Mouse (Mus musculus) CH12.LX (cell line): ENCODE measurements around the gene Sh2b1. TPM values are rescaled to one million over a fixed set of nuclear protein-coding genes. Genes with fewer than 3 reads are reported as not detected.

ENCODE experiments used
- DNase-seq: peaks from one replicate; pipeline ENCODE4 v3.0.0-alpha.2; 2013; ENCODE audit errors: extremely low read depth
- H3K27ac ChIP-seq: 2 replicates; pipeline ENCODE4 v1.5.1; 2012; ENCODE audit warnings: low read depth, mild to moderate bottlenecking, control low read depth, moderate library complexity; ENCODE audit not compliant: insufficient read depth
- H3K27me3 ChIP-seq: replicated peaks from 2 replicates; pipeline ENCODE3; 2012; ENCODE audit warnings: inconsistent platforms
- H3K36me3 ChIP-seq, 2 experiments: replicated peaks in 1 of 2; 2 replicates each; pipeline versions ENCODE3 to v1.6.1; 2012; ENCODE audit warnings: inconsistent platforms in 1 of 2, low read length in 1 of 2, mild to moderate bottlenecking in 1 of 2, mixed read lengths in 1 of 2, moderate library complexity in 1 of 2; ENCODE audit not compliant: control insufficient read depth in 1 of 2, insufficient read depth in 1 of 2
- H3K4me1 ChIP-seq, 2 experiments: 2 replicates each; pipeline ENCODE4 v1.6.1; 2012; ENCODE audit warnings: inconsistent platforms in 1 of 2, moderate library complexity in 1 of 2; ENCODE audit not compliant: insufficient read depth in 2 of 2, control insufficient read depth in 1 of 2
- H3K4me2 ChIP-seq: 2 replicates; pipeline ENCODE4 v1.6.1; 2012; ENCODE audit warnings: low read depth, mild to moderate bottlenecking, control low read depth; ENCODE audit not compliant: poor library complexity, insufficient read depth, severe bottlenecking
- H3K4me3 ChIP-seq, 3 experiments: fragments of 150-350 bp in 1 of 3; sonication (generic) in 1 of 3; replicated peaks in 1 of 3; 2 replicates each; pipeline versions ENCODE3 to v1.5.1; 2011 to 2012; ENCODE audit warnings: low read depth in 2 of 3, low read length in 2 of 3, mild to moderate bottlenecking in 2 of 3, moderate library complexity in 2 of 3, control low read depth in 1 of 3, improper control_type of control experiment in 1 of 3, inconsistent platforms in 1 of 3, mixed read lengths in 1 of 3; ENCODE audit not compliant: poor library complexity in 1 of 3
- H3K79me2 ChIP-seq: replicated peaks from 2 replicates; pipeline ENCODE4 v1.6.1; 2012; ENCODE audit warnings: mild to moderate bottlenecking, moderate library complexity; ENCODE audit not compliant: control insufficient read depth, poor library complexity, insufficient read depth, severe bottlenecking; ENCODE audit errors: extremely low read depth
- H3K9ac ChIP-seq: 2 replicates; pipeline ENCODE4 v1.6.1; 2012; ENCODE audit warnings: low read depth, mild to moderate bottlenecking, control low read depth, moderate library complexity; ENCODE audit not compliant: insufficient read depth
- H3K9me3 ChIP-seq: replicated peaks from 2 replicates; pipeline ENCODE3; 2012; ENCODE audit warnings: low read length, inconsistent platforms, mixed read lengths
- CHD1 ChIP-seq: IDR thresholded peaks from 2 replicates; pipeline ENCODE4 v1.6.1; 2012; ENCODE audit warnings: low read depth, low read length, improper control_type of control experiment, inconsistent platforms
- CHD2 ChIP-seq: IDR thresholded peaks from 2 replicates; pipeline ENCODE4 v1.6.1; 2011; ENCODE audit warnings: low read length, improper control_type of control experiment
- E2F4 ChIP-seq: IDR thresholded peaks from 2 replicates; pipeline ENCODE4 v1.6.1; 2011; ENCODE audit warnings: low read depth, low read length, improper control_type of control experiment; ENCODE audit not compliant: insufficient replicate concordance
- ELF1 ChIP-seq: IDR thresholded peaks from 2 replicates; pipeline ENCODE4 v1.6.1; 2014; ENCODE audit warnings: low read depth, mild to moderate bottlenecking, inconsistent platforms, low read length, improper control_type of control experiment
- ETS1 ChIP-seq: conservative IDR thresholded peaks from 2 replicates; pipeline ENCODE4 v1.6.1; 2012; ENCODE audit warnings: low read depth, mild to moderate bottlenecking, inconsistent platforms, low read length, improper control_type of control experiment, moderate library complexity
- GABPA ChIP-seq: IDR thresholded peaks from 2 replicates; pipeline ENCODE4 v1.6.1; 2012; ENCODE audit warnings: low read depth, low read length, improper control_type of control experiment, inconsistent platforms; ENCODE audit not compliant: insufficient replicate concordance
- IRF4 ChIP-seq: IDR thresholded peaks from 2 replicates; pipeline ENCODE4 v1.6.1; 2014; ENCODE audit warnings: low read depth, mild to moderate bottlenecking, inconsistent platforms, low read length, improper control_type of control experiment
- JUN ChIP-seq: IDR thresholded peaks from 2 replicates; pipeline ENCODE4 v1.6.1; 2011; ENCODE audit warnings: low read depth, mild to moderate bottlenecking, low read length, improper control_type of control experiment, moderate library complexity; ENCODE audit not compliant: insufficient read depth
- KAT2A ChIP-seq: IDR thresholded peaks from 2 replicates; pipeline ENCODE4 v1.6.1; 2012; ENCODE audit warnings: low read length, improper control_type of control experiment, inconsistent platforms; ENCODE audit not compliant: insufficient replicate concordance
- MAFK ChIP-seq: IDR thresholded peaks from 2 replicates; pipeline ENCODE4 v1.6.1; 2011; ENCODE audit warnings: low read length, improper control_type of control experiment; ENCODE audit not compliant: insufficient replicate concordance
- MAX ChIP-seq: IDR thresholded peaks from 2 replicates; pipeline ENCODE4 v1.6.1; 2011; ENCODE audit warnings: low read length, improper control_type of control experiment
- MXI1 ChIP-seq: IDR thresholded peaks from 2 replicates; pipeline ENCODE4 v1.6.1; 2011; ENCODE audit warnings: mild to moderate bottlenecking, low read depth, low read length, improper control_type of control experiment
- NRF1 ChIP-seq: IDR thresholded peaks from 2 replicates; pipeline ENCODE4 v1.6.1; 2014; ENCODE audit warnings: low read depth, mild to moderate bottlenecking, inconsistent platforms, low read length, improper control_type of control experiment, moderate library complexity
- POLR2A ChIP-seq: IDR thresholded peaks from 2 replicates; pipeline ENCODE4 v1.6.1; 2011; ENCODE audit warnings: low read depth, mild to moderate bottlenecking, improper control_type of control experiment, low read length
- POLR2AphosphoS2 ChIP-seq: IDR thresholded peaks from 2 replicates; pipeline ENCODE4 v1.6.1; 2011; ENCODE audit warnings: low read depth, low read length, improper control_type of control experiment
- RAD21 ChIP-seq: IDR thresholded peaks from 2 replicates; pipeline ENCODE4 v1.6.1; 2011; ENCODE audit warnings: low read depth, mild to moderate bottlenecking, low read length, improper control_type of control experiment, moderate library complexity
- SIN3A ChIP-seq: IDR thresholded peaks from 2 replicates; pipeline ENCODE4 v1.6.1; 2012; ENCODE audit warnings: low read length, improper control_type of control experiment, inconsistent platforms
- UBTF ChIP-seq: IDR thresholded peaks from 2 replicates; pipeline ENCODE4 v1.6.1; 2012; ENCODE audit warnings: low read depth, mild to moderate bottlenecking, inconsistent platforms, low read length, improper control_type of control experiment, moderate library complexity
- USF1 ChIP-seq: IDR thresholded peaks from 2 replicates; pipeline ENCODE4 v1.6.1; 2014; ENCODE audit warnings: low read depth, mild to moderate bottlenecking, inconsistent platforms, low read length, improper control_type of control experiment
- ZC3H11A ChIP-seq: IDR thresholded peaks from 2 replicates; pipeline ENCODE4 v1.6.1; 2012; ENCODE audit warnings: low read depth, mild to moderate bottlenecking, inconsistent platforms, low read length, improper control_type of control experiment
- ZKSCAN1 ChIP-seq: IDR thresholded peaks from 2 replicates; pipeline ENCODE4 v1.6.1; 2012; ENCODE audit warnings: low read depth, inconsistent platforms, low read length, improper control_type of control experiment, borderline replicate concordance
- ZMIZ1 ChIP-seq: IDR thresholded peaks from 2 replicates; pipeline ENCODE4 v1.6.1; 2012; ENCODE audit warnings: low read depth, mild to moderate bottlenecking, inconsistent platforms, low read length, improper control_type of control experiment
- ZNF384 ChIP-seq: IDR thresholded peaks from 2 replicates; pipeline ENCODE4 v1.6.1; 2012; ENCODE audit warnings: low read depth, low read length, improper control_type of control experiment, inconsistent platforms
- dilution Hi-C: fragments of 300-500 bp; cut with MboI; formaldehyde crosslinking; loops from 2 replicates; pipeline ENCODE4 v1.14.3; 2020; ENCODE audit warnings: low sequenced_read_pairs; ENCODE audit not compliant: extremely low pct_unique_long_range_greater_than_20kb, extremely low pct_ligation_motif_present
- in situ Hi-C: fragments of 300-500 bp; cut with MboI; formaldehyde crosslinking; loops from 3 replicates; pipeline ENCODE4 v1.14.3; 2019; ENCODE audit warnings: low sequenced_read_pairs, low pct_ligation_motif_present, low pct_unique_long_range_greater_than_20kb, mixed read lengths
- polyA plus RNA-seq: library from polyadenylated mRNA; unstranded; fragments of >175 nt; gene quantifications from 2 replicates; pipeline ENCODE4 v1.2.1, GENCODE M21; 2012; ENCODE audit warnings: low read depth; ENCODE audit not compliant: insufficient read length
- total RNA-seq, 2 experiments: library from RNA; depleted of rRNA; stranded (reverse); fragments of 300-350 nt in 1 of 2; fragments of >200 nt in 1 of 2; gene quantifications; 2 replicates each; pipeline ENCODE4 v1.2.3; 2012 to 2014

Sh2b1 gene
- total and polyA plus RNA-seq, 3 experiments, result 5.2 to 31.3 (median 13.4) TPM

DNA sequence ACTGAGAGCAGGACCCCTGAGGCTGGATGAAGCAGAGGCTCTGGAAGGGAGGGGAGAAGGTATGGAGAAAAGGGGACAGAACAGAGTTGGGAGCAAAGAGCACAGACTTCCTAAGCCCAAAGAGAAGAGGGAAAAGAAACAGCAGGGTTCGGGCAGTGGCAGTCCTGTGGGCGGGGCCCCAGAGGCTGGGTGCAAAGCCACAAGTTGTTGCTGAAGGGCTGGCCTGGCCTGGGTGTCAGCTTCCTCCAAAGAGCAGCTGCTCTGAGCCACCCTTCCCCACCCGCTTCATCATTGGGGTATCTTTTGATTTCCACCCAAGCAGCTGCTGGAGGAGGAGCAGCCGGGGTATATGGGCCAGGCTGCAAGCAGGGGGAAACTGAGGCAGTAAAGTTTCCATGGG, 11.1 kb downstream of the Sh2b1 start:
- Histone ChIP-seq H3K36me3 (peaks cover 28 to 44% of the 10 kb centered on the region in 2 experiments), H3K4me2 (no peak overlapping the region), H3K4me1 (peaks cover 9 to 84% of the 10 kb centered on the region in 2 experiments), H3K79me2 (no peaks in the 10 kb centered on the region), H3K4me3 (no peak overlapping the region), H3K27ac (no peak overlapping the region), H3K9me3 (no peaks in the 10 kb centered on the region), H3K27me3 (no peaks in the 10 kb centered on the region), H3K9ac (no peak overlapping the region)
- in situ Hi-C loops (no loop called here), dilution Hi-C loops (no loop called here)
- DNase-seq, result no peak
- TF ChIP-seq GABPA (no peak), JUN (no peak), CHD1 (no peak), MAX (no peak), RAD21 (no peak), CHD2 (no peak), USF1 (no peak), ZMIZ1 (no peak), POLR2A (no peak), MXI1 (no peak), MAFK (no peak), ZKSCAN1 (no peak), UBTF (no peak), POLR2AphosphoS2 (no peak), ETS1 (no peak), ZC3H11A (no peak), IRF4 (no peak), KAT2A (no peak), ELF1 (no peak), ZNF384 (no peak)

DNA sequence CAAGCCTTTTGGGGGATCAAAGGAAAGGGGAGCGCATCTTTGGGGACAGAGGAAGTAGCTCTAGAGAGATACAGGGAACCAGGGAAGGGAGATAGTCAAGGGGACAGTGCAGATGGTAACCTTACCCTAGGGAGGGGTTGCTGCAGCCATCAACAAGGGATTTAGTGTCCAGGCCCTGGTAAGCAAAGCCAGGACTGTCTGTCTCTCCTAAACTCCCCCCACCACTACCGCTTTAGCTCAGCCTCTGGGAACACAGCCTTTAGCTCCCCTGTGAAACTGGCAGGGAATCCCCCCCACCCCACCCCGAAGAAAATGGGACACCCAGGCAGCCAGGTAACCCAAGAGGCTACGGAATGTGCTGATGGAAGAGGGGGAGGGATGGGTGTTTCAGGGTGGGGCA, 11.7 kb downstream of the Sh2b1 start:
- in situ Hi-C loops (no loop called here), dilution Hi-C loops (no loop called here)
- Histone ChIP-seq H3K27me3 (no peaks in the 10 kb centered on the region), H3K4me2 (no peak overlapping the region), H3K36me3 (peaks cover 22 to 38% of the 10 kb centered on the region in 2 experiments), H3K4me3 (no peak overlapping the region), H3K9ac (no peak overlapping the region), H3K79me2 (no peaks in the 10 kb centered on the region), H3K27ac (no peak overlapping the region), H3K4me1 (peaks cover 9 to 78% of the 10 kb centered on the region in 2 experiments), H3K9me3 (no peaks in the 10 kb centered on the region)
- no peak for TF ChIP-seq ZMIZ1
- TF ChIP-seq SIN3A, result no peak
- TF ChIP-seq NRF1, result no peak
- TF ChIP-seq MAFK, result no peak
- no peak for TF ChIP-seq E2F4
- no peak for DNase-seq
